Mouse (Mus musculus) MEL (cell line): ENCODE data around the gene Gm26920.

Source experiments
- BHLHE40 ChIP-seq: IDR thresholded peaks from 2 replicates; pipeline ENCODE4 v1.6.1; 2012; ENCODE audit warnings: low read depth, mild to moderate bottlenecking, inconsistent platforms, low read length, improper control_type of control experiment, borderline replicate concordance
- CHD2 ChIP-seq: IDR thresholded peaks from 2 replicates; pipeline ENCODE4 v1.6.1; 2011; ENCODE audit warnings: low read length, improper control_type of control experiment
- CTCF ChIP-seq, 3 experiments: IDR thresholded peaks in 2 of 3; conservative IDR thresholded peaks in 1 of 3; 2 replicates each; pipeline ENCODE4 v1.5.1; 2011 to 2012; ENCODE audit warnings: low read length in 3 of 3, low read depth in 2 of 3, mild to moderate bottlenecking in 2 of 3, improper control_type of control experiment in 1 of 3, inconsistent platforms in 1 of 3, mixed read lengths in 1 of 3, moderate library complexity in 1 of 3; ENCODE audit not compliant: control insufficient read depth in 1 of 3, insufficient read depth in 1 of 3, poor library complexity in 1 of 3, severe bottlenecking in 1 of 3
- EP300 ChIP-seq, 2 experiments: IDR thresholded peaks; 2 replicates each; pipeline ENCODE4 v1.6.1; 2011; ENCODE audit warnings: improper control_type of control experiment in 2 of 2, low read length in 2 of 2, low read depth in 1 of 2, mild to moderate bottlenecking in 1 of 2
- POLR2A ChIP-seq, 2 experiments: IDR thresholded peaks; 2 replicates each; pipeline ENCODE4 v1.6.1; 2011 to 2012; ENCODE audit warnings: low read length in 2 of 2, mild to moderate bottlenecking in 2 of 2, control low read depth in 1 of 2, improper control_type of control experiment in 1 of 2, low read depth in 1 of 2, moderate library complexity in 1 of 2; ENCODE audit not compliant: control insufficient read depth in 1 of 2, insufficient read depth in 1 of 2, poor library complexity in 1 of 2
- TAL1 ChIP-seq: IDR thresholded peaks from 2 replicates; pipeline ENCODE4 v1.6.1; 2012; ENCODE audit warnings: mild to moderate bottlenecking, inconsistent platforms, low read length, moderate library complexity, mixed read lengths
- TCF12 ChIP-seq: IDR thresholded peaks from 2 replicates; pipeline ENCODE4 v1.6.1; 2014; ENCODE audit warnings: low read depth, mild to moderate bottlenecking, inconsistent platforms, low read length, improper control_type of control experiment, moderate library complexity

DNA sequence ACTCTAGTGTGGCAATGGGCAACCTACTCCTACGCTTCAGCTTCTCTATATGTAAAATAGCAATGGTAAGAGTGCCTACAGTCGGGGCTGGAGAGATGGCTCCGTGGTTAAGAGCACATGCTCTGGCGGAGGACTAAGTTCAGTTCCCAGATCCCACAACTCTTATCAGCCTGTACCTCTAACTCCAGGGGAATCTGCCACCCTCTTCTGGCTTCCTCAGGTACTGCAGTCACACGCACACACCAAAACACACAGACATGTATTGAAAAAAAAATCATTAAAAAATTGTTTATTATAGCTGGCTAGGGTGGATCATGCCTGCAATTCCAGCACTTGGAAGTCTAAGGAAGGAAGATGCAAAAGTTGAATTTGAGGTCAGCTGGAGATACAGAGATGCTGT is 27.7 kb downstream of the Gm26920 start:
- no peak for TF ChIP-seq BHLHE40
- no peak for TF ChIP-seq POLR2A (IDR thresholded peaks at IDR 0.05; ENCODE audit: control insufficient read depth in 1 of 2, insufficient read depth in 1 of 2, low read depth in 1 of 2, low read length in 2 of 2, poor library complexity in 1 of 2)
- TF ChIP-seq TCF12: no peak
- no peak for TF ChIP-seq EP300 (IDR thresholded peaks at IDR 0.05; ENCODE audit: low read depth in 1 of 2, low read length in 2 of 2)
- TF ChIP-seq CHD2: no peak
- TF ChIP-seq CTCF (IDR thresholded peaks at IDR 0.05 in 2 of 3, conservative IDR thresholded peaks at IDR 0.05 in 1 of 3; ENCODE audit: control insufficient read depth in 1 of 3, insufficient read depth in 1 of 3, low read depth in 2 of 3, low read length in 3 of 3, poor library complexity in 1 of 3, severe bottlenecking in 1 of 3): peak; percentile 46 to 59 (median 57); a peak in 5 of 6 replicates
- TF ChIP-seq TAL1: no peak
